Mouse (Mus musculus) heart, postnatal 0 days (tissue): ENCODE data around the gene Olfr153.

Source experiments
- CTCF ChIP-seq: IDR thresholded peaks from 2 replicates; pipeline ENCODE4 v1.5.1; 2016; ENCODE audit warnings: antibody characterized with exemption, control low read depth, low read depth
- EP300 ChIP-seq: IDR thresholded peaks from 2 replicates; pipeline ENCODE4 v1.6.1; 2016; ENCODE audit warnings: antibody characterized with exemption, low read depth

GRCm38 (mm10) chr2:87515457-87516060 lies 16.0 kb upstream of the Olfr153 start:
- TF ChIP-seq CTCF (no peak), EP300 (no peak)
